Mouse (Mus musculus): ENCODE measurements around the gene Cdc14a.

The Cdc14a gene

DNA sequence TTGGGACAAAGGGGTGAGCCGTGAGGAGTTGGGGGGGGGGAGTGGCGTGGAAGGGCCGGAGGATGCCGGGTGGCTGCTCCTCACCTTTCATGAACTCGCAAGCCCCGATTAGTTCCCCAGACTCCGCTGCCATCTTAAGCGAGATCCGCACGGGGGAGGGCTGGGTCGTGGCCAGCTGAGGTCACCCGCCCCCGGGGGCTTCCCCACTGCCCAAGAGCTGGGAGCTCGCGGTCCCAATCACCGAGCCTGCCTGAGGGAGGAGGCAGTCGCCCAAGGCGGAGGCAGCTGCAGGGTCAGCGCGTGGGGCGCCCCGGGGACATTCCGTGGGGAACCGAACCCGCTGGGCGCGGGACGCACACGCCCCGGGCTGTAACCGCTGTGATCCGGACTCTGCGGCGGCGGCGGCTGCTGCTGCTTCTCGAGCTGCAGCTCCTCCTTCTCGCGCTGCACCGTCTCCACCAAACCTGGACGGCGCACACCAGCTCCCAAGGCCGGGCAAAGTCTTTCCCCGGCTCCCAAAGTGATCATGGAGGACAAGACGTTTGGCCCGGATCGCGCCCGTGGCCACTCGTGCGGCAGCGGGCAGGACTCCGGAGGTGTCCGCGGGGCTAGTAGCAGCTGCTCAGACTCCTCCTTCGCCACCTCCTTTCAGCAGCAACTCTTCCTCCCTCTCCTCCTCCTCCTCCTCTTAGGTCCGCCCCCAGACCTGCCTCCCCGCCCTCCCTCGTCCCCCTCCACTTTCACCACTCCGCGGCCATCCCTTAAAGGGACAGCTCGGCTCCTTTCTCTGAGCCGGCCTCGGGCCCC is at the start of gene Cdc14a:
Gene Cdc14a, minus strand, starts transcription at position 680 of the 807 bp plus-strand sequence.
- DNase-seq (ENCODE audit: low spot score in 2 of 2) = peak; percentile 71 to 77

GRCm38 (mm10) chr3:116465709-116466108 is 41.9 kb upstream of the Cdc14a start:
- peak; percentile 2 to 4 for DNase-seq (ENCODE audit: low spot score in 2 of 2)

- no peak for DNase-seq (ENCODE audit: low spot score in 2 of 2)
Measured at GRCm38 (mm10) chr3:116464318-116464717, 40.5 kb upstream of the Cdc14a start.

DNA sequence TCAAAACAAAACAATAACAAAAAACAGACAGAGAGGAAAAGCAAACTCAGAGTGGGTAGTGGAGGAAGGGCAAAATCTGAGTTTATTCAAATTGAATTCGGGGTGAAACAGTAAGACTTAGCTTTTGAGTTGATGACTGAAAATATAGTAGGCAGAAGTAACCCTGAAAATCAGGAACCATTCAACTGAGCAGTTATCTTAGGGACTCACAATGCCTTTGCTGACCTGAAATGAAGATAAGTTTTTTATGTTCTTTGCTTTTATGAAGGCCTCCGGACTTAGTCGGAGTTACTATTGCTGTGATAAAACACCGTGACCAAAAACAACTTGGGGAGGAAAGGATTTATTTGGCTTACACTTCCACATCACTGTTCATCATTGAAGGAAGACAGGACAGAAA is 37.2 kb upstream of the Cdc14a start:
- DNase-seq (ENCODE audit: low spot score in 2 of 2) = no peak

DNA sequence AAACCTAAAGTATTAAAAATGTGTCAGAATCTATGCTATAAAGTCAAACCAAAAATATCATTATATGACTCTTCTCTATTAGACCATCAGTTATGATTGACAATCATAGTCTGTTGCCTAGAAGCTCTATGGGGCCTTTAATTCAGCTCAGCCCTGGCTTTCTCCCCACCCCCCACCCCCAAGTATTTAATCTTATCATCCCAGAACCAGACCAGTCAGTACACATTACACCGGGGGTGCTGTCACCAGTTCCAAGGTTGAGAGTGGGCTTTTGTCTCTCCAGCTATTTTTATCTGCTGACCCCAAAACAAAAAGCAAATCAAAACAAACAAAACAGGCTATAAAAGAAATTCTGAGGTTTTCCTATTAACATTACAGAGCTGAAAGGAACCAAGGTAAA is 30.7 kb upstream of the Cdc14a start:
- no peak for DNase-seq (ENCODE audit: low spot score in 2 of 2)

DNA sequence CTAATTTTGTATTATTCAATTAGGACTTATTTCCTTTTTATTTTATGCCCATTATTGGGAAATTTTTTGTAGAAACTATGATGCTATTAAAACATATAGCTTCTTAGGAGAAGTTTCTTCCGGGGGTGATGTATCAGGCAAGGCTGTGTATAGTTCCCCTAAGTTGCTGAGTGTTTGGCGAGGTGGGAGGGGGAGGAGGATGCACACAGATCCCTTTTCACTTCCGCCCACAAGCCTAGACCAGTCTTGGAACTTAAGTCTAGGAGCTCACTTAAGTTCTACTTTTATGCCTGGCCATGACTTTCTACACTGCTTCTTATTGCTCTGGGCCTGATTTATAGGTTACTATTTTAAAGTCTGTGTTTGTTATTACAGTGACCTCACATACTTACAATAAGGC is 26.9 kb upstream of the Cdc14a start:
- DNase-seq (ENCODE audit: low spot score in 2 of 2) = no peak

DNA sequence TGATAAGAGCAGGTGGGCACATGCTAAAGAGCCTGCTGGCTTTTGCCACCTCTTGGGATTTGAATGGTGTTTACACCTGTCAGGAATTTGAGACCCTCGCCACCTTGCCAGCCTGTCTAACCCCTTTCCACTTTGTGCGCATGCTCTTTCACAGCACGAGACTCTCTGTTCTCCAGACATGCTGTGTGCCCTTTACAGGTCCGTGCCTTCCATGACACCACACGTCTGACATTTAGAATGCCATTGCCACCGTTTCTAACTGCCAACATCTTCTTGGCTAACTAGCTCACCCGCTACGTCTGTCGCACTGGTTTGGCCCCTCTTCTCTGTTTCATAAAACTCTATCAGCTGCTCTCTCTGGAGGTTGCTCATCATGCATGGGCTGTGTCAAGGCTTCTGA is 20.5 kb upstream of the Cdc14a start:
- no peak for DNase-seq (ENCODE audit: low spot score in 2 of 2)

- no peak for DNase-seq (ENCODE audit: low spot score in 2 of 2)
Measured at GRCm38 (mm10) chr3:116442788-116443187, 19.0 kb upstream of the Cdc14a start.

DNA sequence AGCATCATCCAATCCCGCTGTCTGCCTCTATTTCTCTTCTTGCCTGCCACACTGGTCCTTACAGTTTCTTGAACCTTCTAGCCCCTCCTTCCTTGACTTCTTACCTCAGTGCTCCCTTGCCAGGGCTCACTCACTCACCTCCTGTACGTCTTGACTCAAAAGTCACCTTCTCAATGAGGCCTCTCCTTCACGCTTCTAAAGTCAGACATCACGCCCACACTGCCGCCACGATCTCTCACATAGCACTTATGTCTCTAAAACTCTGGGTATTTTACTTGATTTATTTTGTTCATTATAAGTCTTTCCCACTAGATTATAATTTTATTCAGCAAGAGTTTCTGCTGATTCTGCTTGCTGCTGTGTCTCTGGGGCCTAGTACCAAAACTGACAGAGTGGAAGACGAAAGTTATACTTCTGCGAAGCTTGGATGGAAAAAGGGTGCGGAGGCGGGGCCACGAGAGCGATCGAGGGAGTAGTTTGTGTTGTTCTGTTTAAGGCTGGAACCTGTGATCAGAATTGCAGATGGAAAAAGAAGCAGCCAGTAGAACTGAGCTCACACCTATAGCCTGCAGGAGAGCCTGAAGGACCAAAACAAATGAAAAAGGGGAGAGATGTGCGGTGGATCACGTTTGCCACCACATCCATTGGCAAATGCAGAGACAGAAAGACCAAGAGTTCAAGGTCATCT is 17.8 kb upstream of the Cdc14a start:
- no peak for DNase-seq (ENCODE audit: low spot score in 2 of 2)

- peak in 1 of 2 experiments; percentile 4 for DNase-seq (ENCODE audit: low spot score in 2 of 2)
Measured at GRCm38 (mm10) chr3:116440066-116440997, 16.5 kb upstream of the Cdc14a start.

DNA sequence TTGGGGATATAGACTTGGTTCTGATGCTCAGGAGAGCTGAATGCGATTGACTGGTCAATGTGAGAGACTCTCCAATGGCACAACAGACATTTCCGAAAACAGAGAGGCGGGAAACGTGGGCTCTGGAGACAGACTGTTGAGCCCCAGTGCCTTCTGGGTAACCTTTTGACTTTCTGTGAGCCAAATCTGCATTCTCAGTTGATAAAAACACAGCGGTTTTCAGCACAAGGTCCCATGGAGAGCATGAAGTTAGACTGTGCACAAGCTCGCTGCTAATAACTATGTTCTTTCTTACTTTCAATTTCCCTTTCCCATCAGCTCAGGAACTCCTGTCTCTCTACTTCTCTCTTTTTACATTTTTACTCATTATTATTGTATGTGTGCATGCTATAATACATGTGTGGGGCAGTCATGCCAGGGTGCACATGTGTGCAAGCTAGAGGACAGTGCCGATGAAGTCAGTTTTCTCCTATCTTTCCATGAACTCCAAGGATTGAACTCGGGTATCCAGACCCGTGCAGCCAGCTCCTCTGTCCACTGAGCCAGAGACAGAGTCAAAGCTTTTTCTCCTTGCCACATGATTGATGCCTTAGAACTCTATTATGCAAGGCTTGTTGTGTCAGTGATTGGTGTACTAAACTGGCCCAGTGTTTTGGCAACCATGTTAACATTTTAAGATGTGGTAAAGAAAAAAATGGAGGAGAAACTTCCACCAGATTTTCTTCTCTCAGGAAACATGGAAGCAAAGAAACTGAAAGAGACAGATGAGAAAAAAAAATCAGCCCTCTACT is 13.2 kb upstream of the Cdc14a start:
- DNase-seq (ENCODE audit: low spot score in 2 of 2) = no peak

GRCm38 (mm10) chr3:116436113-116436512 is 12.3 kb upstream of the Cdc14a start:
- peak; percentile 7 to 11 for DNase-seq (ENCODE audit: low spot score in 2 of 2)

GRCm38 (mm10) chr3:116434757-116435156 is 10.9 kb upstream of the Cdc14a start:
- peak in 1 of 2 experiments; percentile 3 for DNase-seq (ENCODE audit: low spot score in 2 of 2)

GRCm38 (mm10) chr3:116425901-116426300 is 2.1 kb upstream of the Cdc14a start:
- DNase-seq (ENCODE audit: low spot score in 2 of 2) = no peak

DNA sequence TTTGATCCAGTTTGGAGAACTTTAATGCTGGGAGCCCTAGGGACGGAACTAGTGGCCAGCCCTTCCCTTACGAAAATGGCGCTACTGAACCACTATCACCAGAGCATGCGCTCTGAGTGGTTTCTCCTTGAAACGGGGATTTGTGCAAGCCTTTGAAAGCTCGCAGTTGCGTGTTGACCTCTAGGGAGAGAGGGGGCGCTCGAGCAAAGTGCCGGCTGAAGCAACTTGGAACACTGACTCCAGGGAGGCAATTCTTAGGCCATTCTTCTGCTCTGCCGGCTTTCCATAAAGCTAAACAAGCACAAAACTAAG is 1.1 kb upstream of the Cdc14a start:
- peak; percentile 74 to 82 for DNase-seq (ENCODE audit: low spot score in 2 of 2)

GRCm38 (mm10) chr3:116424160-116424972 is 534 bp upstream of the Cdc14a start:
- DNase-seq (ENCODE audit: low spot score in 2 of 2) = no peak

DNA sequence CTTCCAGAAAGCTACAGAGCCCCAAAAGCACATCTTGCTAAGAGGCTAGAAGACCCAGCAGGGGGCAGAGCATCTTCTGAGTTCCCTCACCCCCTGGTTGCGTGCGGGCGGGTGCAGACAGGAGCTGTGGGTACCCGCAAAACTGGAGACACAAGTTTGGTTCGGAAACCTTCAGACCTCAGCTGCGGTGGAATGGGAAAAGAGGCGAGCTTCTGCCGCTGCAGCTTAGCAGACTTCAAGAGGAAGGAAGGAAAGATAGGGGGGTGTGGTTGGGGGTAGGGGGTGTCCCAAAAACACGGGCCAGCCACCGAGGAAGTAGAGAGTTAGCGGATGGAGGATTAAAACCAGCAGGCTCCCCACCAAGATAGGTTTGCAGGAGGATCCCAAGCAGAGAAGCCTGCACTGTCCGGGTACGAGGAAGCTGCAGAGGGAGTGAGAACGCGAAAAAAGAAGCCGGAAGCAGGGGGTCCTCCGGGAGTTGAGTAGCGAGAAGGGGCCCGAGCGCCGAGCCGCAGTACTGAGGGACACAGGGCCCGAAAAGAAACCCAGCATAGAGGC is 958 bp downstream of the Cdc14a start:
- peak; percentile 54 to 69 for DNase-seq (ENCODE audit: low spot score in 2 of 2)

- DNase-seq (ENCODE audit: low spot score in 2 of 2) = no peak
Measured at GRCm38 (mm10) chr3:116422074-116422473, 1.8 kb downstream of the Cdc14a start.

GRCm38 (mm10) chr3:116421121-116421520 is 2.7 kb downstream of the Cdc14a start:
- no peak for DNase-seq (ENCODE audit: low spot score in 2 of 2)

DNA sequence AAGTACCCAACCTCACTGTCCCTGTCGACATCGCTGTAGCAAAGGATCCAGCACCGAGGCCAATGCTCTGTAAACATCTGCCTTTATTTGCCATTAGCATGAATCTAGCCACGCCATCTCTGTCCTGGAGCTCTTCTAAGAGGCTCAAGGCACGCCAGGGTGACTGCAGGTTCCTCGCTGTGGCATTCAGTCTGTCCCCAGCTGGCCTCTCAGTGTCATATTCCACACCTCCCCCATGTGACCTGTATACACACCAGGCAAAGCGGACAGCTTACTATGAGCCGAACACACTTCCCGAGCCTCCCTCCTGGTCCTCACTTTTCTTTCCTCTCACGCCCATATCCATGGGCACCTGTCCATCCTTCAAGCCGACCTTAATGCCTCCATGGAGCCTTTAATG is 4.0 kb downstream of the Cdc14a start:
- no peak for DNase-seq (ENCODE audit: low spot score in 2 of 2)
